ENCODE assay signal across 21 mouse cellular contexts in the genomic region with DNA sequence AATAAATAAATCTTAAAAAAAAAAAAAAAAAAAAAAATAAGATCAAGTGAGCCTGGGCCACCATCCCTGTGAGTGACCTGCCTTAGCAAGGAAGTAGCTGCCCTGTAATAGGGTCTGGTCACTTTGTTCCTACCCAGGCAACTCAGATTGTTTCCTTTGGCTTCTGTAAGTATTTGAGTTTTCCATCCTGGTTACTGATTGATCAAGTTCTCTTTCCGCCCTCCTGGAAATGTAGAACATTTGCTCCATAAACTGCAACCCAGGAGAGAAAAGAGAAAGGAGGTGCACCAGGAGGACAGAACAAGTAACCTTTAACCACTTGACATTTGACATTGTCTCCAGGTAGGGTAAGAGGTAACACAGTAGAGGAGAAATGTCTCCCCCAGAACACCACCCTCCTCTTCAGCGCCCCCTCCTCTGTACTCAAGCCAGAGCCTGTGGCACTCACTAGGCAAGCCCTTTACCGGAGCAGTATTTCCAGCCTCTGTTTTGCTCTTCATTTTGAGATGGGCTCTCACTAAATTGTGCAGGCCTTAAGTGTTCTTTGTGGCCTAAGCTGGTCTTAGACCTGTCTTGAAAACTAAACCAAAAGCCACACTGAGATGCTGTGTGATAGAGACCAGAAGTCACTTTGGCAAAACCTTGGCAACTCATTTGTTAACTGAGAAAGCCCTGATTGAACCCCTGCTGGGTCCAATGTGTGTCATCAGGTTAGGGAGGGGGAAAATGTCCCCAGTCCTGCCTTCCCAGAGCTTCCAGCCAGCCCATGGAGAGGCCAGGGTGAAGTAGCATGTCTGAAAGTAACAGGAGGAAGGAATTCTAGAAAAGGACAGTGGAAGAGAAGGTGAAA. TPM values are rescaled to one million over a fixed set of nuclear protein-coding genes. Genes with fewer than 3 reads are reported as not detected.
A peak's percentile ranks its signal among the peaks of the same experiment; 100 is the strongest.
DNase-seq lines count a peak whose midpoint lies in the region; ATAC-seq and TF ChIP-seq lines count a peak whose summit lies in the region.
"Had no signal": no experiment of that assay in that cellular context is flagged by ENCODE, and none has a peak within 500 bp of the region (broad histone marks: within the 10 kb centered on the region; RNA-seq: fewer than 3 reads in every experiment).

No protein-coding gene starts in this region.

- no peak overlapping the region for H3K4me3 ChIP-seq in kidney, embryonic 16.5 days (ENCODE audit: low read length)
- H3K4me3 ChIP-seq in liver, postnatal 0 days (ENCODE audit: low read depth, low read length): no peak overlapping the region
- H3K4me3 ChIP-seq in forebrain, embryonic 12.5 days (replicated peaks): no peak overlapping the region
- H3K4me3 ChIP-seq in heart, adult 2 months: no peak overlapping the region
- H3K4me3 ChIP-seq in hindbrain, embryonic 13.5 days: no peak overlapping the region
- H3K4me3 ChIP-seq: embryonic facial prominence, embryonic 13.5 days; forebrain, embryonic 15.5 days; hindbrain, embryonic 12.5 days; limb, embryonic 13.5 days; megakaryocyte, embryonic 14.5 days; myocyte had no signal

- intact Hi-C loops in heart, adult 2 months (cut with DNase I): loop anchor here (10.0 kb wide), 1 partner anchor 294 kb away; no protein-coding TSS in a partner anchor

- TF ChIP-seq CTCF in liver, postnatal 0 days (IDR thresholded peaks at IDR 0.05; ENCODE audit: low read depth): no peak
- TF ChIP-seq CTCF in heart, adult 2 months (IDR thresholded peaks at IDR 0.05): no peak

- H3K4me1 ChIP-seq in kidney, embryonic 16.5 days (ENCODE audit: insufficient read depth, low read length): peaks cover 8% of the 10 kb centered on the region; the same call in 1 of the 2 replicates
- no peaks in the 10 kb centered on the region; the same call in 1 of the 2 replicates for H3K4me1 ChIP-seq in liver, postnatal 0 days (ENCODE audit: insufficient read depth)
- 0 out of 2 replicates have a peak, but pooled peaks cover 2% of the 10 kb centered on the region for H3K4me1 ChIP-seq in forebrain, embryonic 12.5 days
- H3K4me1 ChIP-seq in heart, adult 2 months (ENCODE audit: control insufficient read depth, insufficient read depth, low read length): no peaks in the 10 kb centered on the region
- no peaks in the 10 kb centered on the region for H3K4me1 ChIP-seq in hindbrain, embryonic 13.5 days (replicated peaks)
- H3K4me1 ChIP-seq: forebrain, embryonic 15.5 days; hindbrain, embryonic 12.5 days; limb, embryonic 13.5 days; megakaryocyte, embryonic 14.5 days had no signal

- H3K9me3 ChIP-seq in kidney, embryonic 16.5 days (ENCODE audit: low read length): no peaks in the 10 kb centered on the region
- H3K9me3 ChIP-seq in liver, postnatal 0 days (ENCODE audit: low read length): no peaks in the 10 kb centered on the region
- no peaks in the 10 kb centered on the region for H3K9me3 ChIP-seq in forebrain, embryonic 12.5 days
- no peaks in the 10 kb centered on the region for H3K9me3 ChIP-seq in hindbrain, embryonic 13.5 days
- H3K9me3 ChIP-seq: embryonic facial prominence, embryonic 13.5 days; forebrain, embryonic 15.5 days; hindbrain, embryonic 12.5 days; limb, embryonic 13.5 days had no signal

- no peak for TF ChIP-seq POLR2A in heart, adult 2 months (IDR thresholded peaks at IDR 0.05; ENCODE audit: insufficient read depth, low read depth, low read length)

- H3K4me2 ChIP-seq in kidney, embryonic 16.5 days (replicated peaks; ENCODE audit: low read depth, low read length): no peak overlapping the region
- H3K4me2 ChIP-seq in liver, postnatal 0 days (ENCODE audit: low read depth, low read length): peak overlapping the region; percentile 15; the same call in 1 of the 2 replicates
- H3K4me2 ChIP-seq in forebrain, embryonic 12.5 days: no peak overlapping the region
- H3K4me2 ChIP-seq in hindbrain, embryonic 13.5 days: no peak overlapping the region
- H3K4me2 ChIP-seq: embryonic facial prominence, embryonic 13.5 days; forebrain, embryonic 15.5 days; heart, embryonic 11.5 days; hindbrain, embryonic 12.5 days; limb, embryonic 13.5 days had no signal

- H3K27me3 ChIP-seq in kidney, embryonic 16.5 days (ENCODE audit: insufficient read depth, low read length): no peaks in the 10 kb centered on the region
- no peaks in the 10 kb centered on the region for H3K27me3 ChIP-seq in liver, postnatal 0 days (ENCODE audit: insufficient read depth, low read length)
- H3K27me3 ChIP-seq in forebrain, embryonic 12.5 days: no peaks in the 10 kb centered on the region
- no peaks in the 10 kb centered on the region for H3K27me3 ChIP-seq in heart, adult 2 months (ENCODE audit: control insufficient read depth, insufficient read depth, low read length)
- H3K27me3 ChIP-seq in hindbrain, embryonic 13.5 days: no peaks in the 10 kb centered on the region
- H3K27me3 ChIP-seq: embryonic facial prominence, embryonic 13.5 days; forebrain, embryonic 15.5 days; hindbrain, embryonic 12.5 days; limb, embryonic 13.5 days had no signal

- H3K36me3 ChIP-seq in kidney, embryonic 16.5 days (ENCODE audit: insufficient read depth, low read length): no peaks in the 10 kb centered on the region
- no peaks in the 10 kb centered on the region for H3K36me3 ChIP-seq in liver, postnatal 0 days (replicated peaks; ENCODE audit: insufficient read depth, low read length)
- no peaks in the 10 kb centered on the region for H3K36me3 ChIP-seq in forebrain, embryonic 12.5 days (replicated peaks)
- H3K36me3 ChIP-seq in heart, adult 2 months (ENCODE audit: control insufficient read depth, insufficient read depth, low read length): no peaks in the 10 kb centered on the region
- H3K36me3 ChIP-seq in hindbrain, embryonic 13.5 days: no peaks in the 10 kb centered on the region
- H3K36me3 ChIP-seq: embryonic facial prominence, embryonic 13.5 days; forebrain, embryonic 15.5 days; hindbrain, embryonic 12.5 days; limb, embryonic 13.5 days had no signal

- WGBS in kidney, embryonic 16.5 days: 69% methylated on average over 3 of the region's 3 CpGs
- 41% methylated on average over 3 of the region's 3 CpGs for WGBS in large intestine, adult 2 months
- 62% methylated on average over 3 of the region's 3 CpGs for WGBS in liver, postnatal 0 days (ENCODE audit: insufficient replicate concordance)
- 84% methylated on average over 3 of the region's 3 CpGs for WGBS in forebrain, embryonic 12.5 days
- 89% methylated on average over 3 of the region's 3 CpGs for WGBS in heart, adult 2 months
- 71% methylated on average over 3 of the region's 3 CpGs for WGBS in hindbrain, embryonic 13.5 days

- peak; percentile 8 to 15 for DNase-seq in cerebellum, postnatal 10 days
- no peak for DNase-seq in cerebellum, adult 8-10 months
- DNase-seq in large intestine, adult 2 months (ENCODE audit: low read depth, low spot score): peak; percentile 80
- DNase-seq in liver, postnatal 0 days: peak; percentile 16
- DNase-seq in heart, adult 2 months: no peak
- DNase-seq: adrenal gland, adult 8-10 months; cerebellum, adult 9-11 months; gastrocnemius, postnatal 25 days; heart, postnatal 10 days; midbrain, embryonic 14.5 days had no signal

- peak overlapping the region; percentile 87 for H3K27ac ChIP-seq in kidney, embryonic 16.5 days (ENCODE audit: low read length)
- peak overlapping the region; percentile 85 for H3K27ac ChIP-seq in liver, postnatal 0 days (ENCODE audit: low read depth)
- no peak overlapping the region for H3K27ac ChIP-seq in forebrain, embryonic 12.5 days
- H3K27ac ChIP-seq in heart, adult 2 months: no peak overlapping the region
- no peak overlapping the region for H3K27ac ChIP-seq in hindbrain, embryonic 13.5 days
- H3K27ac ChIP-seq: embryonic facial prominence, embryonic 13.5 days; forebrain, embryonic 15.5 days; hindbrain, embryonic 12.5 days; limb, embryonic 13.5 days had no signal

- TF ChIP-seq EP300 in liver, postnatal 0 days (IDR thresholded peaks at IDR 0.05; ENCODE audit: low read depth): no peak
- no peak for TF ChIP-seq EP300 in heart, adult 2 months (IDR thresholded peaks at IDR 0.05; ENCODE audit: insufficient read depth, low read depth, low read length)

- peak; percentile 59 for ATAC-seq in kidney, embryonic 16.5 days (ENCODE audit: low FRiP score, low TSS enrichment)
- ATAC-seq in liver, postnatal 0 days: peak; percentile 65
- ATAC-seq in forebrain, embryonic 12.5 days (ENCODE audit: low FRiP score): no peak
- ATAC-seq in hindbrain, embryonic 13.5 days (ENCODE audit: low FRiP score): no peak
- ATAC-seq: forebrain, embryonic 15.5 days; lung, postnatal 0 days had no signal

- H3K79me2 ChIP-seq in heart, adult 2 months (replicated peaks; ENCODE audit: control insufficient read depth, insufficient read depth, low read length): no peaks in the 10 kb centered on the region

- no peak overlapping the region for H3K9ac ChIP-seq in kidney, embryonic 16.5 days (replicated peaks; ENCODE audit: low read length)
- H3K9ac ChIP-seq in liver, postnatal 0 days (replicated peaks): no peak overlapping the region
- no peak overlapping the region for H3K9ac ChIP-seq in forebrain, embryonic 12.5 days
- no peak overlapping the region for H3K9ac ChIP-seq in heart, adult 2 months (ENCODE audit: low read depth, low read length)
- no peak overlapping the region for H3K9ac ChIP-seq in hindbrain, embryonic 13.5 days
- H3K9ac ChIP-seq: embryonic facial prominence, embryonic 13.5 days; forebrain, embryonic 15.5 days; hindbrain, embryonic 12.5 days; limb, embryonic 13.5 days had no signal

RNA-seq across cellular contexts. Expression of gene Tspan33, which starts 35.2 kb away (rescaled TPM):
- polyA plus RNA-seq in kidney, embryonic 16.5 days (2015; fragmentation: Nextera tagmentation; extraction: Ambion mirVana): 11.7 and 18.5 TPM in 2 replicates
- polyA plus RNA-seq in large intestine, adult 2 months (2012; rRNA removed): 2.5 and 2.8 TPM in 2 replicates
- polyA plus RNA-seq in liver, postnatal 0 days (2015; fragmentation: Nextera tagmentation; extraction: Ambion mirVana): 84.8 and 87.5 TPM in 2 replicates
- 8.6 and 9.2 TPM in 2 replicates for polyA plus RNA-seq in forebrain, embryonic 12.5 days (2016; fragmentation: Nextera tagmentation; extraction: Ambion mirVana)
- 1 to 10 TPM; 2.2 to 2.5 TPM for total RNA-seq in heart, adult 2 months (2021)
- polyA plus RNA-seq in heart, adult 2 months (2012; rRNA removed): 1.8 and 2.7 TPM in 2 replicates
- 8.4 and 9.9 TPM in 2 replicates for polyA plus RNA-seq in hindbrain, embryonic 13.5 days (2015; fragmentation: Nextera tagmentation; extraction: Ambion mirVana)

RNA-seq across cellular contexts. Expression of gene Tnpo3, which starts 49.2 kb away (rescaled TPM):
- polyA plus RNA-seq in kidney, embryonic 16.5 days (2015; fragmentation: Nextera tagmentation; extraction: Ambion mirVana): 101 and 106 TPM in 2 replicates
- polyA plus RNA-seq in large intestine, adult 2 months (2012; rRNA removed): 30.7 and 36.4 TPM in 2 replicates
- polyA plus RNA-seq in liver, postnatal 0 days (2015; fragmentation: Nextera tagmentation; extraction: Ambion mirVana): 18.2 and 20.4 TPM in 2 replicates
- polyA plus RNA-seq in forebrain, embryonic 12.5 days (2016; fragmentation: Nextera tagmentation; extraction: Ambion mirVana): 119 and 123 TPM in 2 replicates
- total RNA-seq in heart, adult 2 months (2021): 10 to 100 TPM; 43.0 to 44.1 TPM
- 32.7 and 52.2 TPM in 2 replicates for polyA plus RNA-seq in heart, adult 2 months (2012; rRNA removed)
- 92.0 and 95.9 TPM in 2 replicates for polyA plus RNA-seq in hindbrain, embryonic 13.5 days (2015; fragmentation: Nextera tagmentation; extraction: Ambion mirVana)

Comparison
In these comparisons a context has a peak if more than half of its experiments do, and no peak if none do; other contexts are left out.
1. DNase-seq: peak in cerebellum, postnatal 10 days (2 of 2), large intestine, adult 2 months (single experiment) and liver, postnatal 0 days (single experiment); none in cerebellum, adult 8-10 months (single experiment) and heart, adult 2 months (0 of 2).
2. ATAC-seq: peak in kidney, embryonic 16.5 days (single experiment) and liver, postnatal 0 days (single experiment); none in forebrain, embryonic 12.5 days (single experiment) and hindbrain, embryonic 13.5 days (single experiment).
3. H3K27ac ChIP-seq: peak in kidney, embryonic 16.5 days (single experiment) and liver, postnatal 0 days (single experiment); none in forebrain, embryonic 12.5 days (single experiment), heart, adult 2 months (single experiment) and hindbrain, embryonic 13.5 days (single experiment).